ENCODE assay signal across 8 mouse cellular contexts in genomic region chr10:61343950-61344349, GRCm38 (mm10). TPM values are rescaled to one million over a fixed set of nuclear protein-coding genes. Genes with fewer than 3 reads are reported as not detected.
DNase-seq lines count a peak whose midpoint lies in the region; ATAC-seq and TF ChIP-seq lines count a peak whose summit lies in the region.
"Had no signal": no experiment of that assay in that cellular context is flagged by ENCODE, and none has a peak within 500 bp of the region (broad histone marks: within the 10 kb centered on the region; RNA-seq: fewer than 3 reads in every experiment).

No protein-coding gene starts in this region.

- peak; percentile 97 for TF ChIP-seq CTCF in bone marrow macrophage, adult 2 months (IDR thresholded peaks at IDR 0.05; ENCODE audit: low read depth, low read length)
- peak; percentile 83; the same call in 1 of the 2 replicates for TF ChIP-seq CTCF in spleen, adult 2 months (IDR thresholded peaks at IDR 0.05; ENCODE audit: extremely low read depth, insufficient read depth, insufficient read length, insufficient replicate concordance)

- no peak overlapping the region for H3K4me3 ChIP-seq in bone marrow macrophage, adult 2 months (ENCODE audit: insufficient read depth, low read length)
- H3K4me3 ChIP-seq in spleen, adult 2 months (ENCODE audit: extremely low read depth, insufficient read depth, insufficient read length), result no peak overlapping the region

- H3K27me3 ChIP-seq in spleen, adult 2 months (ENCODE audit: control insufficient read depth, insufficient read depth, low read length), result no peaks in the 10 kb centered on the region

- H3K36me3 ChIP-seq in spleen, adult 2 months (ENCODE audit: control insufficient read depth, insufficient read depth, low read length), result no peaks in the 10 kb centered on the region

- ATAC-seq in frontal cortex, adult (ENCODE audit: low TSS enrichment), result peak; percentile 80

- WGBS in spleen, adult 2 months, result 59% methylated on average over 8 of the region's 8 CpGs

- H3K4me1 ChIP-seq in bone marrow macrophage, adult 2 months (ENCODE audit: control insufficient read depth, insufficient read depth, low read length), result peaks cover 2% of the 10 kb centered on the region; the same call in 1 of the 2 replicates
- H3K4me1 ChIP-seq in spleen, adult 2 months (ENCODE audit: control insufficient read depth, insufficient read depth, insufficient read length), result no peaks in the 10 kb centered on the region

- peak; percentile 15 to 59 for DNase-seq in urinary bladder, adult 18-20 months (ENCODE audit: low spot score in 2 of 2)
- no peak for DNase-seq in urinary bladder, postnatal 10 days (ENCODE audit: low spot score)
- DNase-seq in layer of hippocampus, adult 8-10 months (ENCODE audit: low spot score in 2 of 2), result peak; percentile 34 to 68
- DNase-seq in lung, postnatal 25 days (ENCODE audit: low spot score), result peak; percentile 48
- peak in 1 of 2 experiments; percentile 49 for DNase-seq in spleen, adult 2 months (ENCODE audit: low read depth in 1 of 2, low spot score in 2 of 2)

- no peak overlapping the region for H3K27ac ChIP-seq in bone marrow macrophage, adult 2 months (ENCODE audit: insufficient read depth, low read depth, low read length)
- H3K27ac ChIP-seq in spleen, adult 2 months (ENCODE audit: insufficient read depth, low read length), result no peak overlapping the region

- no peak for TF ChIP-seq POLR2A in bone marrow macrophage, adult 2 months (IDR thresholded peaks at IDR 0.05; ENCODE audit: borderline replicate concordance, low read depth, low read length)
- TF ChIP-seq POLR2A in spleen, adult 2 months (IDR thresholded peaks at IDR 0.05; ENCODE audit: low read depth, low read length), result no peak

RNA-seq across cellular contexts. Expression of gene Pald1, which starts 39.4 kb away (rescaled TPM):
- polyA plus RNA-seq in bone marrow macrophage, adult 2 months (2012; ENCODE audit: insufficient read depth, insufficient read length, missing spikeins), result 5.3 and 5.7 TPM in 2 replicates
- total RNA-seq in layer of hippocampus, adult 8-10 months (2022), result 10 to 100 TPM; 12.8 to 22.5 (median 17.9) TPM
- 11.7 and 15.0 TPM in 2 replicates for polyA plus RNA-seq in spleen, adult 2 months (2012; rRNA removed)

RNA-seq across cellular contexts. Expression of gene Prf1, which starts 46.3 kb away (rescaled TPM):
- polyA plus RNA-seq in bone marrow macrophage, adult 2 months (2012; ENCODE audit: insufficient read depth, insufficient read length, missing spikeins), result not detected in 2 replicates
- not detected for total RNA-seq in layer of hippocampus, adult 8-10 months (2022)
- polyA plus RNA-seq in spleen, adult 2 months (2012; rRNA removed), result 16.2 and 17.4 TPM in 2 replicates
- polyA plus RNA-seq: stomach, embryonic 14.5 days had no signal

Comparison
In these comparisons a context has a peak if more than half of its experiments do, and no peak if none do; other contexts are left out.
1. RNA of gene Prf1, which starts 46.3 kb away (polyA plus RNA-seq): 16.2 to 17.4 TPM in spleen, adult 2 months; not detected in bone marrow macrophage, adult 2 months; every median in the first group is over 10 times any median in the second.